Mouse (Mus musculus): ENCODE data around the gene Zfp598. TPM values are rescaled to one million over a fixed set of nuclear protein-coding genes. Genes with fewer than 3 reads are reported as not detected.
A peak's percentile ranks its signal among the peaks of the same experiment; 100 is the strongest.

Zfp598 gene
- polyA plus RNA-seq, 1 experiment from 2014 or later = 17.7 TPM

GRCm38 (mm10) chr17:24672141-24672540 is 2.7 kb downstream of the Zfp598 start:
- WGBS = 43% methylated on average over 5 of the region's 5 CpGs
- no peak for ATAC-seq (ENCODE audit: low FRiP score)
- Histone ChIP-seq H3K36me3 (peaks cover 8% of the 10 kb centered on the region), H3K4me1 (replicated peaks) (peaks cover 42% of the 10 kb centered on the region), H3K9me3 (no peaks in the 10 kb centered on the region), H3K27me3 (no peaks in the 10 kb centered on the region), H3K4me3 (no peak overlapping the region), H3K27ac (no peak overlapping the region), H3K4me2 (peak overlapping the region; percentile 87), H3K9ac (peak overlapping the region; percentile 99)

GRCm38 (mm10) chr17:24674277-24674676 is 4.8 kb downstream of the Zfp598 start:
- H3K4me2 ChIP-seq = no peak overlapping the region
- ATAC-seq (ENCODE audit: low FRiP score) = no peak
- 90% methylated on average over 7 of the region's 7 CpGs for WGBS
- H3K4me1 ChIP-seq (replicated peaks) = peaks cover 35% of the 10 kb centered on the region
- 0 out of 2 replicates have a peak overlapping the region, but pooled peaks have one; percentile 0 for H3K9ac ChIP-seq
- H3K36me3 ChIP-seq = peaks cover 29% of the 10 kb centered on the region
- H3K27me3 ChIP-seq = no peaks in the 10 kb centered on the region
- no peak overlapping the region for H3K4me3 ChIP-seq
- no peaks in the 10 kb centered on the region for H3K9me3 ChIP-seq
- no peak overlapping the region for H3K27ac ChIP-seq

GRCm38 (mm10) chr17:24676187-24676586 is 6.7 kb downstream of the Zfp598 start:
- H3K36me3 ChIP-seq = peaks cover 48% of the 10 kb centered on the region
- no peak overlapping the region for H3K4me2 ChIP-seq
- peak overlapping the region; percentile 19; the same call in 1 of the 2 replicates for H3K9ac ChIP-seq
- no peaks in the 10 kb centered on the region for H3K27me3 ChIP-seq
- peaks cover 24% of the 10 kb centered on the region for H3K4me1 ChIP-seq (replicated peaks)
- no peak overlapping the region for H3K27ac ChIP-seq
- ATAC-seq (ENCODE audit: low FRiP score) = no peak
- WGBS = 56% methylated on average over 2 of the region's 2 CpGs
- no peak overlapping the region for H3K4me3 ChIP-seq
- no peaks in the 10 kb centered on the region for H3K9me3 ChIP-seq

GRCm38 (mm10) chr17:24676877-24677276 is 7.4 kb downstream of the Zfp598 start:
- Histone ChIP-seq H3K27me3 (no peaks in the 10 kb centered on the region), H3K9ac (no peak overlapping the region), H3K4me2 (no peak overlapping the region), H3K27ac (no peak overlapping the region), H3K9me3 (no peaks in the 10 kb centered on the region), H3K4me1 (replicated peaks) (peaks cover 17% of the 10 kb centered on the region), H3K4me3 (no peak overlapping the region), H3K36me3 (peaks cover 55% of the 10 kb centered on the region)
- ATAC-seq (ENCODE audit: low FRiP score) = no peak
- WGBS = 97% methylated on average over 5 of the region's 5 CpGs

GRCm38 (mm10) chr17:24677500-24678080 is 8.1 kb downstream of the Zfp598 start:
- WGBS = 95% methylated on average over 24 of the region's 24 CpGs
- H3K27me3 ChIP-seq = no peaks in the 10 kb centered on the region
- H3K4me1 ChIP-seq (replicated peaks) = peaks cover 10% of the 10 kb centered on the region
- H3K4me3 ChIP-seq = no peak overlapping the region
- H3K9me3 ChIP-seq = no peaks in the 10 kb centered on the region
- H3K4me2 ChIP-seq = no peak overlapping the region
- peaks cover 62% of the 10 kb centered on the region for H3K36me3 ChIP-seq
- ATAC-seq (ENCODE audit: low FRiP score) = no peak
- no peak overlapping the region for H3K9ac ChIP-seq
- H3K27ac ChIP-seq = no peak overlapping the region

GRCm38 (mm10) chr17:24686514-24686913 is 17.0 kb downstream of the Zfp598 start:
- Histone ChIP-seq H3K4me3 (no peak overlapping the region), H3K27ac (no peak overlapping the region), H3K4me2 (peak overlapping the region; percentile 1), H3K9ac (no peak overlapping the region), H3K27me3 (peaks cover 36% of the 10 kb centered on the region), H3K4me1 (replicated peaks) (peaks cover 36% of the 10 kb centered on the region), H3K36me3 (peaks cover 21% of the 10 kb centered on the region), H3K9me3 (no peaks in the 10 kb centered on the region)
- ATAC-seq (ENCODE audit: low FRiP score) = no peak
- 30% methylated on average over 16 of the region's 16 CpGs for whole genome bisulfite sequencing

GRCm38 (mm10) chr17:24687146-24687595 is 17.7 kb downstream of the Zfp598 start:
- Histone ChIP-seq H3K27ac (no peak overlapping the region), H3K4me3 (peak overlapping the region; percentile 32), H3K36me3 (peaks cover 18% of the 10 kb centered on the region), H3K27me3 (peaks cover 37% of the 10 kb centered on the region), H3K9ac (peak overlapping the region; percentile 65), H3K9me3 (no peaks in the 10 kb centered on the region), H3K4me1 (replicated peaks) (peaks cover 36% of the 10 kb centered on the region), H3K4me2 (peak overlapping the region; percentile 72)
- 2% methylated on average over 25 of the region's 25 CpGs for whole genome bisulfite sequencing
- no peak for ATAC-seq (ENCODE audit: low FRiP score)

- peak overlapping the region; percentile 32 for H3K4me3 ChIP-seq
- peak overlapping the region; percentile 72 for H3K4me2 ChIP-seq
- no peaks in the 10 kb centered on the region for H3K9me3 ChIP-seq
- H3K27me3 ChIP-seq = peaks cover 37% of the 10 kb centered on the region
- ATAC-seq (ENCODE audit: low FRiP score) = no peak
- no peak overlapping the region for H3K27ac ChIP-seq
- H3K9ac ChIP-seq = peak overlapping the region; percentile 65
- 20% methylated on average over 23 of the region's 23 CpGs for WGBS
- peaks cover 36% of the 10 kb centered on the region for H3K4me1 ChIP-seq (replicated peaks)
- H3K36me3 ChIP-seq = peaks cover 18% of the 10 kb centered on the region
Observed at GRCm38 (mm10) chr17:24687599-24687998, 18.1 kb downstream of the Zfp598 start.

- Histone ChIP-seq H3K9me3 (no peaks in the 10 kb centered on the region), H3K9ac (peak within 1 kb of the TSS; percentile 94), H3K4me2 (peak within 1 kb of the TSS; percentile 72), H3K36me3 (peaks cover 22% of the 10 kb centered on the region), H3K27ac (peak within 1 kb of the TSS; percentile 94), H3K27me3 (peaks cover 37% of the 10 kb centered on the region), H3K4me1 (replicated peaks) (peaks cover 40% of the 10 kb centered on the region), H3K4me3 (peak within 1 kb of the TSS; percentile 79)
- ATAC-seq (ENCODE audit: low FRiP score) = peak; percentile 72
- 1% methylated on average over 54 of the region's 55 CpGs for WGBS
Observed at GRCm38 (mm10) chr17:24689251-24690081, 20.0 kb downstream of the Zfp598 start, which contains the start of gene Syngr3. Gene Syngr3 (minus strand): TSS chr17:24689955.

- Histone ChIP-seq H3K36me3 (peaks cover 16% of the 10 kb centered on the region), H3K27ac (no peak overlapping the region), H3K9ac (no peak overlapping the region; the same call in 1 of the 2 replicates), H3K27me3 (peaks cover 34% of the 10 kb centered on the region), H3K4me3 (no peak overlapping the region), H3K4me1 (replicated peaks) (peaks cover 57% of the 10 kb centered on the region), H3K4me2 (no peak overlapping the region), H3K9me3 (no peaks in the 10 kb centered on the region)
- no peak for ATAC-seq (ENCODE audit: low FRiP score)
- 89% methylated on average over 5 of the region's 5 CpGs for WGBS
Observed at GRCm38 (mm10) chr17:24692385-24692784, 22.9 kb downstream of the Zfp598 start.

- peak; percentile 21 for ATAC-seq (ENCODE audit: low FRiP score)
- Histone ChIP-seq H3K27me3 (peaks cover 18% of the 10 kb centered on the region), H3K4me2 (peak overlapping the region; percentile 78), H3K36me3 (peaks cover 30% of the 10 kb centered on the region), H3K9me3 (no peaks in the 10 kb centered on the region), H3K4me3 (peak overlapping the region; percentile 78), H3K4me1 (replicated peaks) (peaks cover 43% of the 10 kb centered on the region), H3K27ac (peak overlapping the region; percentile 90), H3K9ac (peak overlapping the region; percentile 88)
- WGBS = 7% methylated on average over 51 of the region's 51 CpGs
Observed at GRCm38 (mm10) chr17:24695326-24696010, 26.0 kb downstream of the Zfp598 start.
